Mouse (Mus musculus) G1E (cell line): ENCODE results near the gene Myo5a.

ENCODE experiments used
- CTCF ChIP-seq: IDR thresholded peaks from 2 replicates; pipeline ENCODE4 v1.5.1; 2012; ENCODE audit warnings: low read depth, low read length, inconsistent platforms, mixed read lengths
- GATA1 ChIP-seq: IDR thresholded peaks from 2 replicates; pipeline ENCODE4 v1.6.1; 2012; ENCODE audit warnings: borderline replicate concordance, low read length, inconsistent platforms, mixed read lengths

DNA sequence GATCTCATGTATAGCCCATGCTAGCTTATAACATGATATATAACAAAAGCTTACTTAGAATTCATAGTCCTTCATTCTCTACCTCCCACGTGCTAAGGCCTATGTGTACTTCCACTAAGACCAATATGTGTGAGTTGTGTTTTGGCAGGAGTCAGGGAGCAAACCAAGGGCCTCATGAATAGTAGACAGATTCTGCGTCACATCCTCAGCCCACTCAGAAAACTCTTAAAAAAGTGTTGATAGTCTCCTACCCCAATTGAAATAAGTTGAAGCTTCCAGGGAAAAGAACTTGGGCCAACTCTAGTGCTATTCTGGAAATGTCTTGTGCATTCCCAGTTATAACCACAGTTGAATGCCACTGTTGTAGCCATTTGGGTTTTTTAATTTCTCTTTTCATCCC is 131.2 kb downstream of the Myo5a start:
- TF ChIP-seq CTCF = no peak
- no peak for TF ChIP-seq GATA1
